Mouse (Mus musculus): ENCODE data around the gene Def8.

Gene Def8

DNA sequence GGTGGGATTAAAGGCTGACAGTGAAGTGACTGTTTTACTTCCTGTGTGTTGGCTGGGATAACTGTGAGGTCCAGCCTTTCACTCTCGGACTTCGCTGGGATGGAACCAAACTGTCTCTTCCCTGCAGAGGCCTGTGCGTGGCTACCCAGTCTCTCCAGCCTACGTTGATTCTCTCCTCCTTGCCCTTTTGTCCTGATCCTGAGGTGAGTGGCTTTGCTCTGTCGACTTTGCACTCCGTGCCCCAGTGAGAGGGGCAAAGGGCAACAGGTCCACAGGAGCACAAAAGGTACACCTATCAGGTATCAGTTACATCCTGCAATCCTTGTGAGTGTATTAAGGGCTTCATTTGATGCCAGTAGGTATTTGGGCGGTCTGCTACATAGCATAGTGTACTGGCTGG is at the start of gene Def8:
Gene Def8 (plus strand): TSS at position 87 of the 400 bp plus-strand sequence.
- no peak for DNase-seq (ENCODE audit: low spot score)

DNA sequence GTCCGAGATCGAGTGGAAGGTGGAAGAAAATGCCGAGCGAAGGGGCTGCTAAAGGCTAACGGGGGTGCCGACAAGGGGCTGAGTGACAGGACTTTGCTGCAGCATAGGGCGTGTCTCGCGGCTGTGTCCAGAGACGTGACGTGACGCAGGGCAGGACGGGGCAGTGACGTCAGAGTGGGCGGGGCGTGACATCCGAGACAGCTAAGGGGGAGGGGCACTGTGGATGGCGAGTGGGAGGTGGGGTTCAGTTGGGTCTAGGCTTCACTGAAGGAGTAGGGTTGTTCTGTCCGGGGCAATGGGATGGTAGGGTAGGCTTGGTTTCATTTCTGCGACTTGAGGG is 49.1 kb upstream of the Def8 start:
- DNase-seq (ENCODE audit: low spot score): peak; percentile 98

DNA sequence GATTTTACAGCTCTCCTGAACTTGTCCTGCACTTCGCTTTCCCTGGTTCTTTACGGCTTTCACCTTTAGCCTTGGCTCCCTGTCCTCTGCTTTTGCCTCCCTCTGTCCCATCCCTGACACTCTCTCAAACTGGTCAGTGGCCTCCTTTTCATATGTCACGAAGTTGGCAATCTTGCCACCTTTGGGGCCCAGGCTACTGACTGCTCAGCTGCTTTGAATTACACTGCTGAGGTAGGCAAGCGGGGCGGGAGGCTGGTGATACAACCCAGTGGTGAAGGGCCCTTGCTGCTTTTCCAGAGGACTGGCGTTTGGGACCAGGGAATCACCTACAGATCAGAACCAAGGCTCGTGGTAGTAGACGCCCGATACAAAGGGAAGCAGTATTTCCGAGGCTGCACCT is 47.6 kb upstream of the Def8 start:
- DNase-seq (ENCODE audit: low spot score): no peak

DNA sequence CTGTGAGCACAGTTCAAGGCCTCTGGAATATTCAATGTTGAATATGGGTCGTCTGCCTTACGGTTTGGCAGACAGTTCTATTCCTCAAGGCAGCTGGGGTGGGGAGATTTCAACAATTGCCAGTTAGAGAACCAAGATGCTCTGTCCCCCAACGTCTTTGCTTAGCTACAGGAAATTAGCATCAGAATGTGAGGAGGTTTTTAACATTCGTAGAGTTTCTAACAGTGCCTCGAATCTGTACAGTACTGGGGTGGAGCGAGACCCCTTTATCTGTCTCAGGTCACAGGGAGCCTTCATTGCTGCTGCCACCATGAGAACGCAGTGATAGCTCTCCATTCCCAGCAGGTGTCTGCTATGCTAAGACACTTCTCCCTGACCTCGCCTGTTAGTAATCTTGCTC is 47.2 kb upstream of the Def8 start:
- DNase-seq (ENCODE audit: low spot score): no peak

DNA sequence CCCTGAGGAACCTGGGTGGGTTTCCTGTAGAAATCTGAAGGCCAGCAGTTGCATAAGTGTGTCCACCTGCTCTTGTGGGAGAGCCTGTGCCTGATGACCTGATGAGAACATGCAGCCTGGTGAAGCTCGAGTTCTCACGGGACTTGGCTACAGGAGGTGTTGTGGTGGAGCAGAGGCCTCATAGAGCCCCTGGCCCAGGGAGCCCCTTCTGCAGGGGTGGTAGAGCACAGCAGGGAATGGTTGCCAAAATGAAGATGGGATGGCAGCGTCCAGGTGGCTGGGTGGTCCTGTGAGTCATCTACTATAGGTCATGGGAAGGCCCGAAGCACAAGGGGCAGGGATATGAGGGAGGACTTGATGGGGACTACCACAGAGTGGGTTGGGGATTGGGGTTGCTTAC is 41.6 kb upstream of the Def8 start:
- no peak for DNase-seq (ENCODE audit: low spot score)

DNA sequence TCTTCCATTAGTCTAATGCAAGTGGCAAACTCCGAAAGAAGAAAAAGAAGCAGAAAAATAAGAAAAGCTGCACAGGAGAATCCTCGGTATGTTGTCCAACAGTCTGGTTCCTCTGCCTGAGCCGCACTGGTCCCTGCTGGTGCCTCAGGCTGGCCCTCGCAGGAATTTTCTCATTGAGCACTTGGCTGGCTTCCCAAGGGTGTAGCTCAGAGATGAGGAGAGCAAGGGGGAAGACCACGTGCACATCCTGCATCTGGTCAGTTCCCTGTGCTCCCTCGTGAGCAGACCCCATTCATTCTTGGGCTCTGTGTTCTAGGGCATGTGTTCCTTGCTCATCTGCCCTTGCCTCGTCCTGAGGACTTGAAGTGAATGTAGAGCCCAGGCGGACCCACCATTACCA is 40.8 kb upstream of the Def8 start:
- DNase-seq (ENCODE audit: low spot score): no peak

DNA sequence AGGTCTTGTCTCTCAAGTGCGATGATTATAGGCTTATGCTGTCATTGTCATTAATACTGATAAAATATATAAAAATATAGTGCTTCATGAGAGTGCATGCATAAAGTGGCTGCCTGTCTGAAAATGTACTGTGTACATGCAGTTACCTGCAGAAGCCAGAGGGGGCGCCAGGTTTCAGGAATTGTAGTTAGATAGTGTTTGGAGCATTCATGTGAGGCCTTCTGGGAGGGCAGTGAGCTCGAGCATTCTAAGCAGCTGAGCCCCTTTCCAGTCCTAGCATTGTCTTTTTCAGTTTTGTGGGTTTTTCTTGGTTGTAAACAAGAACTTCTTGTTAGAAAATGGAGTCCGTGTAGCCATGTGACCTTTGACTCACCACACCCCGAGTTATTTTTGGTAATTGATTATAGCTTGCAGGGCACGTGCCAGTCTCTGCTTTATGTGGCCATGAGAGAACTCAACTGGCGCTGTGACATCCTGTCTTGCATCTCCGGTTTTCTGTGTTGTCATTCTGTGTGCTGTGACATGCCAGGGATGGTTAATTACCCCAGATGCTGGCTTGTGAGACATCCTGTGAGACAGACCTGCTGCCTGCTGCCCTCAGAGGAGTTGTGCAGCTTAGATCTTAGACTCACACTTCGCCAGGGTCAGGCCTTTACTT is 38.3 kb upstream of the Def8 start:
- no peak for DNase-seq (ENCODE audit: low spot score)

DNA sequence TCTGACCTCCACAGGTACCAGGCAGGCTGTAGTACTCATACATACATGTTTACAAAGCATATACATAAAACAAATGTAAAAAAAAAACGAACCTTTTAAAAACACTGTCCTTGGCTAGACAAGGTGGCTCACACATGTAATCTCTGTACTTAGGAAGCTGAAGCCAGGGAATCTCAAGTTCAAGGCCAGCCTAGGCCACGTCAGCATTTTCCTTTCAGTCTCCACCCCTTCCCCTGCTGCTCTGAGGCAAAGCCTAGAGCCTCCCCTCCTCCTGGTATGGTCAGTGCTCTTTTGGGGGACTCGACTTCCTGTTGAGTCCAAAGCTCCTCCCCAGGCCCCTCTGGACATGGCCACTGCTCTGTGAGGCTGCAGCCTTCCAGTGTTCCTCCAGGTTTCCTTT is 36.3 kb upstream of the Def8 start:
- no peak for DNase-seq (ENCODE audit: low spot score)

DNA sequence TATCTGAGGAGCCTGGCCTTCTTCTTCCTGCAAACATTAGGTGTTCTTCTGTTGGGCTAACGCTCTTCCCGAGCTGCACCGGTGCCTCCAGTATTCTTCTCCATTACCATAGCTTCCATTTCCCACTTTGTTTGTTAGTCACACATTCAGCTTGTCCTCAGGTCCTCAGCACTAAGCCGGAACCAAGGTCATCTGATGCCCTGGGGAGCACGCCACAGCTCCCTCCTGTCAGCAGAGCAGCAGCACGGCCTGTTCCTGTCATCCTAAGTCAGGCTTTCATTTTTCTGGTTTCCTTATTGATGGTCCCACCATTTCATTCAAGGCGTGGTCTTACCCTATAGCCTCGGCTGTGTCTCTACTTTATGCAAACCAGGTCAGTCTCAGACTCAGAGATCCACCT is 35.5 kb upstream of the Def8 start:
- no peak for DNase-seq (ENCODE audit: low spot score)

DNA sequence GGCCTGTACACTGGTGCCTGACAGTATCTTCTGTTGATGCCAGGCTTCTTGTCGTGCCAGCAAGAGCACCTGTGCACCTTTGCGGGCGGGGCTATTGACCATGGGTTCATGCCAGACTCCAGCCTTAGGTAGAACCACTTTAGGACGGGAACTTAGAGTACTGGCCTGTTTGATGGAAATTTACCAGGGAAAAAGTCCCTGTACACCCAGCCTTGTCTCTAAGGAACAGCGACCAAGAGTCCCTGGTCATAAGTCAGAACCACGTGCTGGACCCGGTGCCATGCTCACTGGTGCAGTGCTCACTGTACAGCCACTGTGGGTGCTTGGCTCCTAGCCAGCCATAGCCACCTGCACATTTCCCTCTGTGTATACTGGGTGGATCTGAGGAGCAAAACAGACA is 34.3 kb upstream of the Def8 start:
- no peak for DNase-seq (ENCODE audit: low spot score)

DNA sequence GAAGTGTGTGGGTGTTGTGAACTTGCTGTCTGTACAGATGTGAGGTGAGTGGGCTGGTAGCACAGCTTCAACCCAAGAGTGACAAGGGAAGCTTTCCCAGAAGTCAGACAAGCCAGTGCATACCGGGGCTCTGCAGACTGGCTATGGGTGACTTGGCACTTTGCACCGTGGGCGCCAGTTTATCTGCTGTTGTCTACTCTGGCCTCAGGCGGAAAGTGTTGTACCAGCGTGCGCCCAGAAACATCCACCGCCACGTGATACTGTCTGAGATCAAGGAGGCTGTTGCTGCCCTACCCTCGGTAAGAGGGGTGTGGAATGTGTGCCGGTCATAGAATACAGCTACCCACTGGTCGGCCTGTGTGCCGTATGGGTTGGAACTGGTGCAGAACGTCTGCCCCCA is 25.0 kb upstream of the Def8 start:
- DNase-seq (ENCODE audit: low spot score): no peak

DNA sequence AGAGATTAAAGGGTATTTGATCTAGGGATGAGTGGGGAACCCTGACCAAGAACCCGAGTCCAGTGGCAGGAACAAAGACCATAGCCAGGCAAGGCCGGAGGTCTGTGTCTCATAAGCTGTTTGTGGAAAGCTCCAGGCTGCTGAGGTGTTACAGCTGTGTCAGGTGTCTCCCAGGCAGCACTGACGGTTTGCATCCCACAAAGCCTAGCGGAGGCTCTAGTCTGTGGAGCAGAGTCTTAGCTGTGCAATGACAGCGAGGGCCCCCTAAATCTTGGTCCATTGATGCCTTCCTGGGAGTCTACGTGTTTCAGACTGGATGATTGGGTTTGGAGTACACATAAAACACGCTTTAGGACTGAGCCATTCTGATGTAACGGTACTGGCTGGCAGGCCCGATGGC is 21.4 kb upstream of the Def8 start:
- no peak for DNase-seq (ENCODE audit: low spot score)

DNA sequence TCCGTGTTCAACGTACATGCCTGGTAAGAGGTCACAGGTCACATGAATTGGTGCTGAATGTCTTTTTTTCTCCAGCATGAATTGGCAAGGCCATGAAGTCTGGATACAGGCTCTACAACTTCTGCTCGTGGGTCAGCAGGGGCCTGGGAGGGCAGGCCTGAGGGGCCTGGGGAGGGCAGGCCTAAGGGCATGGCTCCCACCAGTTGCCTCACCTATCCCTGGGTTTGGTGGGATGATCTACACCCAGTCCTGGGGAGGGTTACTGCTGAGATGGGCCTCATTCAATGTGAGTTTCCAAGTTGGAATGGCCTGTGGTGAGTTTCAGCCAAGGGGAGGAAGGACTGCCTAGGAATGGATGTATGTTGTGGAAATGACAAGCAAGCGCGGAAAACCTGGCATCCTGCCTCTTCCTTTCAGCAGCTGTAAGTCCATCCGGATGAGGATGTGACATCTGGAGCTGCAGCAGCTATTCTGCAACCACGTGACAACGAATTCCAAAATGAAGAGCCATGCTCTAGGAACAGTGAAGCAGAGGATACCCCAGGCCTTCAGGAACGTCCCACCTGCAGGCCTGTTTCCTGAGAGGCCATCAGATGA is 20.5 kb upstream of the Def8 start:
- DNase-seq (ENCODE audit: low spot score): no peak

DNA sequence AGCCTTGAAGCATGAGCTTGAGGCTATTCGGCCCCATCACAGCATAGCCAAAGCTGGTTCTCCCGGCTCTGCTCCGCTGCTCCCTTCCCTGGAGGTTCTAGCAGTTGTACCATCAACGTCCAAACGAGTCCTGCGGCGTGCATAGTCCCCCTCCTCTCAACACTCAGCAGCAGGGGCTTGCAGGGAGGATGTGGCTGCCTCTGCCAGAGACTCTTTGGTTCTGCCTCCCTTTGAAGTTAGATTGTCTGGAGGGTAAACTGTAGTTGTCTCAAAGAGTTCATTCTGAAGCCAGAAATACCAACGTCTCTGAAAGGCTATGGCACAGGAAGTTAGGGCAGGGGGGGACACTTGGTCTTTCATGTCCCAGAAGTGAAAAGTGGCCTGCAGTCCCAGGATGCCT is 18.8 kb upstream of the Def8 start:
- DNase-seq (ENCODE audit: low spot score): no peak

DNA sequence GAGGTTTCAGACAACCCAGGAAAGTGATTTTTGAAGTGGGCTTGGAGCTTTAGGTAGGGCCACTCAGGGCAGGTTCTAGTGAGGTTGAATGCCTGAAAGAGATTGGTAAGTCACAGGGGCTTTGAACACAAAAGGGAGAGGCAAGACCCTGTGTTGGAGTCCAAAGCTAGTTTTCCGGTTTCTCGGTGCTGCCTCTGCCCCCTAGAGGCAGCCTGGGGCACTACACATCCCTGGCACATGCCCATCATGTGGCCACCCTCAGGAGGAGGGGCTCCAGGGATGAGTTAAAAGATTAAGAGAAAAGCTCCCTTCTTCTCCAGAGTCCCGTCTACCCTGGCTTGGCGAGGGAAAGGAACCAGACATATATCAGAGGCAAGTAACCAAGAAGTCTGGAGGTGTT is 16.5 kb upstream of the Def8 start, which contains the start of gene Mc1r:
Gene Mc1r (plus strand): TSS at position 322 of the 400 bp plus-strand sequence.
- DNase-seq (ENCODE audit: low spot score): peak; percentile 46

DNA sequence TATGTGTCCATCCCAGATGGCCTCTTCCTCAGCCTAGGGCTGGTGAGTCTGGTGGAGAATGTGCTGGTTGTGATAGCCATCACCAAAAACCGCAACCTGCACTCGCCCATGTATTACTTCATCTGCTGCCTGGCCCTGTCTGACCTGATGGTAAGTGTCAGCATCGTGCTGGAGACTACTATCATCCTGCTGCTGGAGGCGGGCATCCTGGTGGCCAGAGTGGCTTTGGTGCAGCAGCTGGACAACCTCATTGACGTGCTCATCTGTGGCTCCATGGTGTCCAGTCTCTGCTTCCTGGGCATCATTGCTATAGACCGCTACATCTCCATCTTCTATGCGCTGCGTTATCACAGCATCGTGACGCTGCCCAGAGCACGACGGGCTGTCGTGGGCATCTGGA is 15.7 kb upstream of the Def8 start:
- no peak for DNase-seq (ENCODE audit: low spot score)

DNA sequence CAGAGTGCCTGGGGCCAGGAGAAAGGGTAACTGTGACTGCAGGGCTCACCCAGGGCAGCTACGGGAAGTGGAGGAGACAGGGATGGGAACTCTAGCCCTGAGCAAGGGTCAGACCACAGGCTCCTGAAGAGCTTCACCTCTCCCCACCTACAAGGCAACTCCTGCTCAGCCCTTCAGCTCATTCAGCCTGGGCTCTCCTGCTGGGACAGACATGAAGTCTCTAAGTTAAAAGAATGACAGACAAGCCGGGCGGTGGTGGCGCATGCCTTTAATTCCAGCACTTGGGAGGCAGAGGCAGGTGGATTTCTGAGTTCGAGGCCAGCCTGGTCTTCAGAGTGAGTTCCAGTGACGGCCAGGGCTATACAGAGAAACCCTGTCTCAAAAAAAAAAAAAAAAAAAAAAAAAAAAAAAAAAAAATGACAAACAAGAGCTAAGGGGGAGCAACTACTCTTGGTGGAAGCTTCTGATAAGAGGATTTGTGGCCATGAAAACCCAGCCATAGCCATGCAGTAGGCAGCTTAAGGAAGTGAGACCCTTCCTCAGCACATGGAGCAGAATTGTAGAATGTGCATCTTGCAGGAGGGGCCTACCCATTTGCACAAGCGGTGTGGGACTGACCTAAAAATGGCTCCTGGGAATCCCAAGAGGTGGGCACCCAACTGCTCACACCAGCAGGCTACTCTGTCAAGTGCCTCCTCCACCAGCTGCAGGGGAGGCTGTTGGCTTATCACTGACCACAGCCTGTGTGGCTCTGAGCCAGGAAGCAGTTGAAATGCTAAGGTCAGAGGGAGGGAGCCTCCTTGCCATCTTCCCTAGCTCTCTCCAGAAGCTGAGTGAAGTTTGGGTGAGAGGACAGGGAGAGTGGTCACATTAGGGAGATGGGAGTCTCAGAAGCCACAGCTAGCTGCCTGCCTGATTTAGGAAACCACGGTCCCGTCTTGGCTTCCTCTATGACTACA is 14.5 kb upstream of the Def8 start:
- DNase-seq (ENCODE audit: low spot score): no peak

DNA sequence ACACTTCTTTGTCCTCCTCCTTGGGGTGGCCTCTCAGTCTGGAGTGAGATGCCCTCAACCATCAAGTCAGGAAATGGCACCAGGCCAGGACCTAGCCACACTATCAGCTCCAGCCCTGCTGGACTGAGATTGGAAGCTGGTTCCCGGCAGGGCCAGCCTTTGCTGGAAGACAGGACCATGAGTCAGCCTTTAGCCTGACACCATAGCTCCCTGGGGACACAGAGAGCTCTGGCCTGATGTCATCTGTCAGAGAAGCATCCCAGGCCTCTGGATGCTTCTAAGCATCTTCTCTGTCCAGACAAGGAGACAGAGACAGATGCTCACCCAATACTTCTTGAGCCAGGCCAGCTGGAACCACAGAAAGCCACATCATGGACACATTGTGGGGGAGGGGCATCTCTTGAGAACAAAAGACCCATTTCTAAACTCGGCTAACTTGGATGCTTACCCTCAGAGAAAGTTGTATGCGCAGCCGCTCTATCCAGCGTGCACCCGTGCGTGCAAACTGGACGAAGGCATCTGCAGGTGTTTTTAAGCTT is 13.2 kb upstream of the Def8 start:
- no peak for DNase-seq (ENCODE audit: low spot score)

DNA sequence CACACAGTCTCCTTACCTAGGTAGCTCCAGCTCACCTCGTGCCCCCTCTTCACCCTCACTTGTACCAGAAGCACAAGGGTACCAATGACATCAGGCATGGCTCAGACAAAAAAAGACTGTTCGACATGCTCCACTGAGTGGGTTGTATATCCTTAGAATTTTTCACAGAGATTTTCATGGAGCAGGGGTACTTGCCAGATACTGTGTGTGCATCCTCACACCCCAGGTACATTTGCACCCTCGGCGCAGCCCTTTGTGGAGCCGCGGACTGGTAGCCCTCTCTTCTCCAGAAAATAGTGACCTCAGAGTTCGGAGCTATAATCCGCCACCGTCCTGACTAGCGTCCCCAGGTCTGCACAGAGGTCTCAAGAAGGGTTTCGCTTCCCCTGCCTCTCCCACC is 12.5 kb upstream of the Def8 start:
- no peak for DNase-seq (ENCODE audit: low spot score)

DNA sequence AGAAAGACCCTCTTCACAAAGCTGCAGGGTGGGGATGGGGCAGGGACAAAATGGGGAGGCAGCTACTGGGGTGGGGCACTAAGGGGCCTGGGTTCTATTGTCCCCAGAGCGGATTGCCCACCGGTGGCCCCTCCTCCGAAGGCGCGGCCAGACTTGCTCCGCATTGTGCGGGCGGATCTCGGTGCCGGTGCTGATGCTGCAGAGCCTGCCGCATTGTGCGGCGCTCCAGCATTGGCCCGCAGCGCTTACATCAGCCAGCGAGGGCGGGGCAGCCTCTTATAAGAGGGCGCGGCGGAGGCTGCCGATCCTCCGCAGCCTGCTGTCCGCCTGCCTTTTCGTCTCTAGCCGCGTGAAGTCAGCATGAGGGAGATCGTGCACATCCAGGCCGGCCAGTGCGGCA is 12.1 kb upstream of the Def8 start, which contains the start of gene Tubb3:
Gene Tubb3 (plus strand): TSS at position 179 of the 400 bp plus-strand sequence.
- peak; percentile 21 for DNase-seq (ENCODE audit: low spot score)

DNA sequence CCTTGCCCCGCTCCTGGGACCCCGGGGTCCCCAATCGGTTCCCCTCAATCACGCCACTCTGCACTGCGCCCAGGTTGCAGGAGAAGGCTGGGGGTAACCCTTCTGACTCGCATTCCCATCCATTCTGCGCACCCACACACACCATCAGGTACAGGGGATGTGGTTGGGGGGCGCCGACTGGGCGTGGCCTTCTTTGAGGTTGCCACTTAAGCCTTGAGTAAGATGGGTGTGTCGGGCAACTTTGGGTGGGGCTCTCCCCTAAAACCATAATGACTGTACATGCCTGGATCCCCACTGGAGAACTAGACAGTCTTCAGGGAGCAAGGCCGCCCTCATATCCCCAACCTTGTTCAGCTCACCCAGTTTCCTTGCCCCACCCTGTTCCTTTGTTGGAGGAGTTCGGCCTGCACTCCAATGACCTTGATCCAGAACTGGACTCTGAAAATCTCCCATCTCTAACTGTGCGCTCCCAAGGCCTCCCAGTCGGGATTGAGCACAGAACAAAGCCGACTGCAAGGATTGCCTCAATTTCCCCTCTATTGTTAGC is 11.5 kb upstream of the Def8 start:
- DNase-seq (ENCODE audit: low spot score): no peak

DNA sequence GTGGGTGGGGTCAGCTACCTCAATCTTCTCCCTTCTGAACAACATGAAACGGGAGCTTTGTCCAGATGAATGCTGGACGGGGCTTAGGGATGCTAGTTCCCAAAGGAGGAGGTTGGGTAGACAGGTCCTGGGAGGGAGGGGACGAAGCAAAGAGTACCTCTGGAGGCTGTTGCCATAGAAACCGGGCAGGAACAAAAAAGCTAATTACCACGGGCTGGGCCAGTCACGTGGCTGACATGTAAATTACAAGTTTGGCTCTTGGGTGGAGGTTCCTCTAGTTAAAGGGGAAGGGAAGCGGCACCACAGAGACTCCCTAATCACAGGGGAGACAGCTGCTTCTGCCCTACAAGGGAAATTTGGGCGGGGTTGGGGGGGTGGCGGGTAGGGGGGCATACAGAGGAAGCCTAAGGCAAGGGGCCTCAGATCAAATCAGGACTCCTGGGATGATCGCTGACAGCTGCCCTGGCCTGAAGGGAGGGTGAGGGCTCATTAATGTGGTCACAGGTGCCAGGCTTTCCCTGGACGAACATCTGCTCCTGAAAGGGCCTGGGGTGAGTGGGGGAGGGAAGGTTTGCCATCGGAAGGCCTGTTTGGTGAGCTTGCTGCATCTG is 10.7 kb upstream of the Def8 start:
- DNase-seq (ENCODE audit: low spot score): no peak
